Mouse (Mus musculus): ENCODE results near the gene Rdh5.

DNA sequence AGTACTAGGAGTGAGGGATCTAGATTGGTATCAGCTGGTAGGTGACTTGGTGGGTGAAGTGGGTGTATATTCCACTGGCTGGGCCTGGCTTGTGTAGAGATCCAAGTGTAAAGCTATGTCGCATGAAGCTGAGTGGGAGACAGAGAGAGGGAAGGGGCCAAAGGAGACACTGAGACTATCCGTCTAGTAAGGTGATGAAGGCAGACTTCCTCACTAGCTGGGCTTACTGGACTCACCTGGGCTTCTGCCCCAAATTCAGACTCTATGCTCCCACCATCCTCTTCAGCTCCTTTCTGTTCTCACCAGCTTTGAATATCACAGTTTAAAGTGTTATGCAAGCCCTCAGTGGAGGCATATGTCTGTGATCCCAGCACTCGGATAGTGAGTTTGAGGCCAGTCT is 6.0 kb downstream of the Rdh5 start:
- TF ChIP-seq CTCF (IDR thresholded peaks at IDR 0.05; ENCODE audit: low read depth) (no peak), EP300 (optimal IDR thresholded peaks at IDR 0.05) (no peak)
